Mouse (Mus musculus) adrenal gland, postnatal 0 days (tissue): Measurements from ENCODE around the gene Kif27. TPM values are rescaled to one million over a fixed set of nuclear protein-coding genes. Genes with fewer than 3 reads are reported as not detected.
A peak's percentile ranks its signal among the peaks of the same experiment; 100 is the strongest.

Source experiments
- microRNA-seq: library from miRNA; unstranded; fragments of <30 nt; microRNA quantifications from one replicate; pipeline ENCODE4, GENCODE M21; 2016; ENCODE audit warnings: borderline replicate concordance; ENCODE audit not compliant: insufficient number of aligned reads
- polyA plus RNA-seq: library from polyadenylated mRNA; unstranded; fragments of >200 nt; fragmentation: Nextera tagmentation; extraction: Ambion mirVana; gene quantifications from 2 replicates; pipeline ENCODE4 v1.2.1, GENCODE M21; 2015

Gene Kif27
- 0.38 and 0.59 TPM in 2 replicates for polyA plus RNA-seq

DNA sequence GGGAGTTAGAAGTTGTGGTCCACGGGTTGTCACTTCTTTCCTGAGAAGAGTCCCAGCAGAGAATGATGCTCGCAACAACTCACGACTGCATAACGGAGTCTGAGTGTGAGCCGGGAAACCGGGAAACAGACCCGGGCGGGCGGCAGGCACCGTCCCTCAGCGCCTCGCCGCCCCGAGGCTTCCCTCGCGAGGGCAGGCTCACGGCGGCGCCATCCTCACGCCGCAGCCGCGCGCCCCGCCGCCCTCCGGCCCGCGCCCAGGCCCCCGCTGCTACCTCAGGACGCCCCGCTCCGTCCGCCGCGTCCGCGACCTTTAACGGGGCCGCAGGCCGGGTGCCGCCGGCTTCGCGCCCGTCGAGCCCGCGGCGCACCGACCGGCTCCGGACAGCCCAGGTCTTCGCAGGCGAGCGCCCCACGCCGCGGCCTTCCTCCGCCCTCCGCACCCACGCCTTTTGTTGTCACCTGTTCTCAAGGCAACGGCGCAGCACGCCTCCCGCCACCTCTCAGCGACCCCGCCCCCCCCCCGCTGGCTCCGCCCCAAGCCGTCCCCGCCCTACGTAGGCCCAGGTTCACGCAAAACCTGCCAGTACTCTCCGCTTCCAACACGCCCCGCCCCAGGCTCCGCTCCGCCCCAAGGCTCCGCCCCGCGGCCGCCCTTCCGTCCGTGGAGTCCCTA is at the start of gene Kif27:
TSS of gene Kif27 (minus strand) at position 494 of the 675 bp plus-strand sequence.

DNA sequence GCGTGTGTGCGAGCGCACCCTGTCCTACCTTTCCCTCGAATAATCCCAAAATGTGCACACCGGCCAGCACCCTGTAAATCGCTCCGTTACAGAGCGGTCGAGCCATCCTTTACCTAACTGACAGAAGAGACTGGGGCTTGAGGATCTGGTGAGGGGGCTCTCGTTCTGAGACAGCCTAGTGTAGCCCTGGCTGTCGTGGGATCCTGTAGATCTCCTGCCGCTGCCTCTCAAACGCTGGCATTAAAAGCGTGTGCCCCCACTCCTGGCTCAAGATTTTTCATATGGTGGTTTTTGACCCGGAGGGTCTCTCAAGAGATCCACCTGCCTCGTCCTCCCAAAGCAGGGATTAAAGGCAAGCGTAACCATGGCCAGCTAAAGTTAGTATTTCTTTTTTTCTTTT is 44.3 kb upstream of the Kif27 start, which contains the start of gene Hnrnpk:
TSS of gene Hnrnpk (minus strand) at position 101 of the 400 bp plus-strand sequence.

DNA sequence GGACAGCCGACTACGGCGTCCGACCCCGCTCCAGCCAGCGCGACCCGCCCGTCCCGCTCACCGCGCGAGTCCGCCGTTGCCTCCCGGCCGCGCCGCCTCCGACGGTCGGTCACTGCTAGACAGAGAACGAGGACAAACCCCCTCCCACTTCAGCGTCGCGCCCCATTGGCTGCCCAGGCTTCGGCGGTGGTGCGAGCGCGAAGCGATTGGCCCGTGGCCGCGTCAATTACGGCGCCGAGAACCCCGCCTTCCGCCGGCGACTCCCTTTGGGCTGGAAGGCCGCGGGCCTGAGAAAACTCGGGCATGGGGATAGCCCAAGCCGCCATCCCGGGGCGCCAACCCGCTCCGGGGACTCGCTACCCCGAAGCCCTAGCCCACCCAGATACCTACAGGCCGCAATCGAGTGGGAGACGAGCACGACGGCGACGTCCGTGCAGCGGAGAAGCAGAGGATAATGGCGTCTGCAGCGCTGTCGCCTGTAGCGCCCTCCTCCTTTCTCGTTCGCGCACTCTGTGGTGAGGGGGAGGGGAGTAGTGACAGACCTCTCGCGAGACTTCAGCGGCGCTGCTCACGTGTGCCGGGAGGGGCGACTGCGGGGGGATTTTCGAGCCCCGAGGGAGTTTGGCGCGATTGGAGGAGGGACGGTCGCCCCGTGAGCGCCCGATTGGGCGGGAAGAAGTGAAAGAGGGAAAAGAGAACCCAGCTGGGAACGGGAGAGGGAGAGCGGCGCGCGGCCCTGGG is 43.3 kb upstream of the Kif27 start, which contains the start of gene Rmi1:
TSS of gene Rmi1 (plus strand) at position 246 of the 741 bp plus-strand sequence.

DNA sequence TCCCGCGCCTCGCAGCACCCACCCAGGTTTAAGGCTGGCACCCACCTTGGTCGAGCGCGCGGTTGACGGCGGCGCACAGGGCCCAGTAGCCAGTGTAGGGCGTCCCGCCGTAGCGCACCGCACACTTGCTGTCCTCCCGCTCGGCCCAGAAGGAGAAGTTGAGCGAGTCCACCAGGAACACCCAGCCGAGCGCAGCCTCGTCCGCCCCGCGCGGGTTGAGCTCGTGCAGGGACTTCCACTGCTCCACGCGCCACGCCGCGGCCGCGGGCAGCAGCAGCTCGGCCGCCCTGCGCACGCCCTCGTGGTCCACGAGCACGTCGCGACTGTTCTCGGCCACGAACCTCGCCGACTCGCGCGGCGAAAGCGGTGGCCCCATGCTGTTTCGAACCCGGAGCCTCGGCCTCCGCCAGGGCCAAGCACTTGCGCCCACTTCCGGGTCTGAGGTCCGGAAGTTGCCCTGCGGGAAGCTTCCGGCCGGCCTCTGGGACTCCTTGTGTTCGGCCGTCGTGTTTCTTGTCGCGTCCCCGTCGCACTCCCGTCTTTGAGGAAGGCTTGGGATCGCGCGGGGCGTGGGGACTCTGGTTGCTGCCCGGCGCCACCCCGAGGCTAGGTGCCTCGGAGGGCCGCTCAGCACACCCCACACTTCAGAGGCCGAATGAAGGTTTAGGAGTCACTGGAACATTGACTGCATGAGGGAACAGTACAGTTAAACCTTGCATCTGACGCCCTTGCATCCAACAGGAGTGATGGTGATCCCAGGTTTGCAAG is 26.0 kb upstream of the Kif27 start, which contains the start of gene 2210016F16Rik:
TSS of gene 2210016F16Rik (minus strand) at position 447 of the 768 bp plus-strand sequence.

DNA sequence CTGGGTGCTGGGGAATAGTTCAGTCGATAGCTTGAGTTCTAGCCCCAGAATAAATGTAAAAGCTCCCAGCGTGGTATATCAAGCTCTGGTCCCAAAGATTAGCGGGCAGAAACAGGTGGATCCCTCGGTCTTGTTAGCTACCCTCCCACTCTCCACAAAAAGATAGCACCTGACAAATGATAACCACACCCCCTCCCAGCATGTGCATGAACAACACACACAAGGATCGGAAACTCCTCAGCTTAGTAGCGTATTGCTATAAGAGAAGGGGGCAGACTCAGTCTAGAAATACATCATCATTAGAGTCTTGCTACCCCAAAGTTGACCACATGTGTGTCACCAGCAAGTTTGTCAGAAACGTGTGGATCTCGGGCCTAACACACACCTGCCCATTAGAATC is 83.3 kb downstream of the Kif27 start, which contains the start of gene Gkap1:
TSS of gene Gkap1 (minus strand) at position 101 of the 400 bp plus-strand sequence.

Small RNAs within 50 kb of the gene (microRNA-seq; reads per million reads assigned to microRNA genes)
- not detected for gene Mir6369
- gene Mir7-1, result 510 reads per million, percentile 67 among the genes with 10 or more reads in this experiment

Other genes with a start within 250 kb of the Kif27 start
- 1.6 and 1.9 TPM in 2 replicates for gene Klhl3, start 245.5 kb downstream of the Kif27 start, polyA plus RNA-seq
- gene Hnrnpa0, start 230.6 kb downstream of the Kif27 start, polyA plus RNA-seq, result 25.8 and 26.4 TPM in 2 replicates
- 67.7 and 87.3 TPM in 2 replicates for gene Idnk, start 201.5 kb downstream of the Kif27 start, polyA plus RNA-seq
- 55.9 and 67.1 TPM in 2 replicates for gene Ubqln1, start 143.5 kb downstream of the Kif27 start, polyA plus RNA-seq
- gene Gkap1, start 83.4 kb downstream of the Kif27 start, polyA plus RNA-seq, result 36.4 and 41.6 TPM in 2 replicates
- gene 2210016F16Rik, start 26.1 kb upstream of the Kif27 start, polyA plus RNA-seq, result 34.2 and 41.3 TPM in 2 replicates
- 16.2 and 20.7 TPM in 2 replicates for gene Rmi1, start 43.1 kb upstream of the Kif27 start, polyA plus RNA-seq
- 547 and 758 TPM in 2 replicates for gene Hnrnpk, start 44.2 kb upstream of the Kif27 start, polyA plus RNA-seq